Mouse (Mus musculus): ENCODE data around the gene Eln. TPM values are rescaled to one million over a fixed set of nuclear protein-coding genes. Genes with fewer than 3 reads are reported as not detected.

The Eln gene
- 254 and 340 TPM in 2 replicates for polyA plus RNA-seq (2015; fragmentation: Nextera tagmentation; extraction: Ambion mirVana)

DNA sequence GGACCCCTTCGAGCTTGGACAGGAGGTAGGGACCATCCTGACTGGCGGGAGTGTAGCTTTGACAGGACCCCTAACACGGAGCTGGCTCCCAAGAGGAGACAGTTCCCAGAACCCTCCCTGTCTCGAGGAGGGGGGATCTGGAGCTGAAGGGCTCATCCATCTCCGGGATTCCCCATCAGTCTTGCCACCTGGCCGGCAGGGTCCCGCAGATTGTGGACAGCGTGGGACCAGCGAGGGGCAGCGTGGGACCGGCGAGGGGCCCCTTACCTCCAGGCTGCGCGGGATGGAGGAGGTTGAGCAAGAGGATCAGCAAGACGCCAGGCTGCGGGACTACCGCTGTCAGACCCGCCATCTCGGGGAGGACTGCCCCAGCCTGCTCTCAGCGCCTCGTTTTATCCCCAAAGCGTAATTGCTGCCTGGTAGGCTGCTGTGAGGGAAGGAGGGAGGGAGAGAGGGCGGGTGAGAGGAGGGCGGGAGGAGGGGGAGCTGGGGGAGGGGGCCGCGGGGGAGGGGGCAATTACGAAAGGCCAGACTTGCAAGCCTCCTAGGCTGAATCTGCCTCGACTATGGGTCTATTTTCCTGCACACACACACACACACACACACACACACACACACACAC is at the start of gene Eln:
Gene Eln, minus strand, starts transcription at position 434 of the 622 bp plus-strand sequence.
- Histone ChIP-seq H3K4me2 (replicated peaks; ENCODE audit: low read depth) (peak within 1 kb of the TSS; percentile 71), H3K9me3 (ENCODE audit: control insufficient read depth, low read length) (no peaks in the 10 kb centered on the region), H3K36me3 (ENCODE audit: control insufficient read depth, insufficient read depth, low read length) (no peaks in the 10 kb centered on the region), H3K4me1 (replicated peaks; ENCODE audit: control insufficient read depth, insufficient read depth) (no peaks in the 10 kb centered on the region), H3K9ac (ENCODE audit: low read length) (peak within 1 kb of the TSS; percentile 69), H3K27me3 (ENCODE audit: control insufficient read depth, insufficient read depth, low read length) (no peaks in the 10 kb centered on the region), H3K27ac (replicated peaks) (peak within 1 kb of the TSS; percentile 82), H3K4me3 (ENCODE audit: low read depth, low read length) (peak within 1 kb of the TSS; percentile 52)
- no peak for DNase-seq (ENCODE audit: low spot score)
- 2% methylated on average over 19 of the region's 28 CpGs for WGBS
- peak; percentile 62 for ATAC-seq (ENCODE audit: low FRiP score, low TSS enrichment)
- no peak for TF ChIP-seq CTCF (IDR thresholded peaks at IDR 0.05; ENCODE audit: low read depth)
- no peak for TF ChIP-seq EP300 (optimal IDR thresholded peaks at IDR 0.05)

DNA sequence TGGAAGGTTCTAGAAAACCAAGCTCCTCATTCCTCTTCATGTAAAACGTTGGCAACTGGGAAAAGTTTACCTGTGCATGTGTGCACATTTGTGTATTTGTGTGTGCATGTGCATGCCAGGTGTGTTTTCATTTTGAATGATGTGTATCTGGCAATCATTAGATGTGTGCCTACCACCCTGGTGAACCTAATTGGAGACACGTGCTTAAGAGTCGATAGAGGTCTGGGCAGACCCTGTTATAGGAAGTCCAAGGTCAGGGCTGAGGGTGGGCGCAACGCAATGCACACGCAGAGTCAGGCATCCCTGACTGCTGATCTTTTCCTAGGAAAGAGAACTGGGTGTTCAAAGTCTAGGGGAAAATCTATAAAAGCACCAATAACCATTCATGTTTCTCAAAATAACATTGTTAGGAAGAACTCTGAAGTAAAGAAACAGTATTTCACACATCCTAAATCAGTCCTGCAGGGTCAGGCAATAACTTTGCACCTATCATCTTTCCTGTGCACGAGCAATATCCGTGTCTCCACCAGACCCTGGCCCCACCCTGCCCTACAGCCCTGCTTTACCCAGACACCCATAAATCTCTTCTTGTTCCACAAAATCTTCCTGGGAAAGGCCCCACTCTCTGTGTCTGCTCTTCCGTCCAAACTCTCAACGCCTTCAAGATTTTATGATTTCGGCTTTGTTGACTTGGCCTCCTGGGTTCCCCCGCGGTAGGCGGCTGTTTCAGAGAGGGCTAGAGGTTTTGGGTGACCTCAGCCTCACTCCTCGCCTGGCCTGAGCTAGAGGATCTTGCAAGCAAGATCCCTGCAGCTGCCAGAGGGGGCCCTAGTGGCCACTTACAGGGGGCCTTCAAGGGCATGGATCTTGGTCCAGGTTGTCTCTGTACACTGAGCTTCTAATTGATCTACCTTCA is 43.2 kb upstream of the Eln start:
- 71% methylated on average over 15 of the region's 15 CpGs for WGBS
- Histone ChIP-seq H3K27ac (replicated peaks) (0 out of 2 replicates have a peak overlapping the region, but pooled peaks have one; percentile 18), H3K27me3 (ENCODE audit: control insufficient read depth, insufficient read depth, low read length) (no peaks in the 10 kb centered on the region), H3K36me3 (ENCODE audit: control insufficient read depth, insufficient read depth, low read length) (no peaks in the 10 kb centered on the region), H3K4me3 (ENCODE audit: low read depth, low read length) (no peak overlapping the region), H3K4me1 (replicated peaks; ENCODE audit: control insufficient read depth, insufficient read depth) (no peaks in the 10 kb centered on the region; the same call in 1 of the 2 replicates), H3K4me2 (replicated peaks; ENCODE audit: low read depth) (no peak overlapping the region), H3K9ac (ENCODE audit: low read length) (no peak overlapping the region), H3K9me3 (ENCODE audit: control insufficient read depth, low read length) (no peaks in the 10 kb centered on the region)
- TF ChIP-seq CTCF (IDR thresholded peaks at IDR 0.05; ENCODE audit: low read depth): peak; percentile 21
- no peak for TF ChIP-seq EP300 (optimal IDR thresholded peaks at IDR 0.05)
- DNase-seq (ENCODE audit: low spot score): no peak
- no peak for ATAC-seq (ENCODE audit: low FRiP score, low TSS enrichment)

- no peak overlapping the region for H3K4me2 ChIP-seq (replicated peaks; ENCODE audit: low read depth)
- peak overlapping the region; percentile 19 for H3K27ac ChIP-seq (replicated peaks)
- no peak overlapping the region for H3K9ac ChIP-seq (ENCODE audit: low read length)
- 26% methylated on average over 12 of the region's 12 CpGs for WGBS
- no peak for TF ChIP-seq EP300 (optimal IDR thresholded peaks at IDR 0.05)
- TF ChIP-seq CTCF (IDR thresholded peaks at IDR 0.05; ENCODE audit: low read depth): no peak
- DNase-seq (ENCODE audit: low spot score): peak; percentile 55
- no peak overlapping the region for H3K4me3 ChIP-seq (ENCODE audit: low read depth, low read length)
- no peaks in the 10 kb centered on the region for H3K27me3 ChIP-seq (ENCODE audit: control insufficient read depth, insufficient read depth, low read length)
- no peaks in the 10 kb centered on the region for H3K36me3 ChIP-seq (ENCODE audit: control insufficient read depth, insufficient read depth, low read length)
- no peaks in the 10 kb centered on the region for H3K9me3 ChIP-seq (ENCODE audit: control insufficient read depth, low read length)
- no peaks in the 10 kb centered on the region; the same call in 1 of the 2 replicates for H3K4me1 ChIP-seq (replicated peaks; ENCODE audit: control insufficient read depth, insufficient read depth)
- peak; percentile 74; the same call in 1 of the 2 replicates for ATAC-seq (ENCODE audit: low FRiP score, low TSS enrichment)
These were observed 41.1 kb upstream of the Eln start for GRCm38 (mm10) chr5:134788237-134788636.

DNA sequence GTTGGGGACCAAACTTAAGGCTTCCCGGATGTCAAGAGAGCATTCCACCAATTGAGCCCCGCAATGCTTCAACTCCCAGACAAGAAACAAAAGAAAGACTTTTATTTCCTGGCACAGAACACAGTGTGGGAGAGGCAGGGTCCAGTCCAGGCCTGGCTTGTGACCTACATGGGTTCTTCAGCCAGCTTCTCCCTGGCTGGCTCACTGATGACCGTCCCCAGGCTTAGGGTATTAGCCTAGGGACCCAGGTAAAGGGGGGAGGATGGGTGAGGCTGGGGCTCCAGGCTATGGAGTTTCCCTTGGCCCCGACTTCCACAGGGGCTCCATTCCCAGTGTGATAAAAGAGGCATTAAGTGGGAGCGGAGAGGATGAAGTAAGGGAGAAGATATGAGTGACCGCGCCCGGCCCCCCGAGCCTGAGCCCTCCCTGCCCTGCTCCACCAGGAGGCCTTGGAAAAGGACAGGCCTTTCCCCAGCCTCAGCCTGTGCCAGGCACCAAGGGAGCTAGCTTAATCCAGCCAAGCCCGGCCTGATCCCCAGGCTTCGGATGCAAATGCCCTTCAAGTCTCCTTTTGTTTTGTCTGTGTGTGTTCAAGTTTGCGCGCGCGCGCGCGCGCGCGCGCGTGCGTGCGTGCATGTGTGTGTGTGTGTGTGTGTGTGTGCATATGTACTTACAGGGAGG is 38.7 kb upstream of the Eln start:
- Histone ChIP-seq H3K4me2 (replicated peaks; ENCODE audit: low read depth) (no peak overlapping the region), H3K9ac (ENCODE audit: low read length) (no peak overlapping the region), H3K27ac (replicated peaks) (peak overlapping the region; percentile 61; the same call in 1 of the 2 replicates), H3K27me3 (ENCODE audit: control insufficient read depth, insufficient read depth, low read length) (no peaks in the 10 kb centered on the region), H3K9me3 (ENCODE audit: control insufficient read depth, low read length) (no peaks in the 10 kb centered on the region), H3K4me3 (ENCODE audit: low read depth, low read length) (no peak overlapping the region), H3K36me3 (ENCODE audit: control insufficient read depth, insufficient read depth, low read length) (no peaks in the 10 kb centered on the region), H3K4me1 (replicated peaks; ENCODE audit: control insufficient read depth, insufficient read depth) (no peaks in the 10 kb centered on the region; the same call in 1 of the 2 replicates)
- DNase-seq (ENCODE audit: low spot score) (peak; percentile 34), ATAC-seq (ENCODE audit: low FRiP score, low TSS enrichment) (peak; percentile 39; the same call in 1 of the 2 replicates)
- no peak for TF ChIP-seq CTCF (IDR thresholded peaks at IDR 0.05; ENCODE audit: low read depth)
- TF ChIP-seq EP300 (optimal IDR thresholded peaks at IDR 0.05): no peak
- 54% methylated on average over 25 of the region's 25 CpGs for WGBS

DNA sequence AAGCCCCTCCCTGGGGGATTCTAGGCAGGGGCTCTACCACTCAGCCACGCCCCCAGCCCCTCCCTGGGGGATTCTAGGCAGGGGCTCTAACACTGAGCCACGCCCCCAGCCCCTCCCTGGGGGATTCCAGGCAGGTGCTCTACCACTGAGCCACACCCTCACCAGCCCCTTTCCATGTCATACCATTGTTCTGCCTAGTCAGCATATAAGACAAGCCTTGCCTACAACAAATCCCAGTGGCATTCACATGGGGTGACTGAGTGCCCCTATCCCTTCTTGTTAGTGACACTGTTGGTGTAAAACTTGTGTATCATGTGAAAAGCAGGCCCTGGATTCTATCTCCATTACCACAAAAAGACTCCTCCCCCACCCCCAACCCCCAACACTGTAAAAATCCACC is 36.7 kb upstream of the Eln start:
- H3K9me3 ChIP-seq (ENCODE audit: control insufficient read depth, low read length): no peaks in the 10 kb centered on the region
- ATAC-seq (ENCODE audit: low FRiP score, low TSS enrichment) (no peak), DNase-seq (ENCODE audit: low spot score) (no peak)
- H3K27me3 ChIP-seq (ENCODE audit: control insufficient read depth, insufficient read depth, low read length): no peaks in the 10 kb centered on the region
- no peaks in the 10 kb centered on the region; the same call in 1 of the 2 replicates for H3K4me1 ChIP-seq (replicated peaks; ENCODE audit: control insufficient read depth, insufficient read depth)
- no peaks in the 10 kb centered on the region for H3K36me3 ChIP-seq (ENCODE audit: control insufficient read depth, insufficient read depth, low read length)
- no peak overlapping the region for H3K9ac ChIP-seq (ENCODE audit: low read length)
- no peak overlapping the region for H3K27ac ChIP-seq (replicated peaks)
- H3K4me3 ChIP-seq (ENCODE audit: low read depth, low read length): no peak overlapping the region
- TF ChIP-seq CTCF (IDR thresholded peaks at IDR 0.05; ENCODE audit: low read depth) (no peak), EP300 (optimal IDR thresholded peaks at IDR 0.05) (no peak)
- WGBS: 75% methylated on average over 2 of the region's 2 CpGs
- H3K4me2 ChIP-seq (replicated peaks; ENCODE audit: low read depth): no peak overlapping the region
